Mouse (Mus musculus) lung, postnatal 14 days (tissue): Measurements from ENCODE around the gene Ninj2.
"Not testable (repeated sequence)": the region's sequence is repeated elsewhere in the genome, so short reads cannot be mapped to it uniquely, and the experiment has no call there.

ENCODE experiments used
- DNase-seq: peaks from one replicate; pipeline ENCODE4 v3.0.0; 2021

Ninj2 gene

DNA sequence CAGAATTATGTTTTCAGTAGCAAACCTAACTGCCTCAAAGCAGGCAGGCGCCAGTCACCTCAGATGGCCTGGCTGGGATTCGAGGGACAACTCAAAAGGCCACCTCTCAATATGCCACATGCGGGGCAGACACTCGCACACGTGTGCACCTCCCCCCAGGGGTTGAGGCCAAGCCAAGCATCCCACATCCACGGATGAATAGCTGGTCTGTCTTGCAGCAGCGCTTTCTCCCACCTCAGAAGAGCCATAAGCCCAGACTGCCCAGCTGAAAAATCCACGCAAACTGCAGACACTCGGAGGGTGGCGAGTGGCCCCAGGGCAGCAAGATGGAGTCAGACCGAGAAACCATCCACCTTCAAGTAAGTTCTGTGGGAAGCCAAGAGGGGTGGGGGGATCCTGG is at the start of gene Ninj2:
Gene Ninj2, plus strand, starts transcription at position 251 of the 400 bp plus-strand sequence.
- no peak for DNase-seq

DNA sequence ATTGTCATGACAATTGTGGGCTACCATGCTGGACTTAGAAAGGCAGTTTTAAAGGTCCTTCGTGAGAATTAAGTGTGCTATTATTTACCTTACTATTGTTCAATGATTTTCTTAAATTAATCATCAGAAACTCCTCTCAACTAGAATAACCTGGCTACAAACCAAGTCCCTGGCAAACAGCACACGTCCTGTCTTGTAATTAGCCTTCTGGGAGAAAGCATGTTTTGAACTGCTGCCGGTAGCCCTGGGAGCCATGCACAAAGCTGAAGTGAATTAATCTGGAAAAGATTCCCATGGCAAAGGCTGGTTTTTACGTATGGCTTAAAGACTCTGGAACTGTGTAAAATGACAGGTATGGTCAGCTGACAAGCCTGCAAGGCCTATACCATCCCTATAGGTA is 47.7 kb upstream of the Ninj2 start:
- DNase-seq = no peak

DNA sequence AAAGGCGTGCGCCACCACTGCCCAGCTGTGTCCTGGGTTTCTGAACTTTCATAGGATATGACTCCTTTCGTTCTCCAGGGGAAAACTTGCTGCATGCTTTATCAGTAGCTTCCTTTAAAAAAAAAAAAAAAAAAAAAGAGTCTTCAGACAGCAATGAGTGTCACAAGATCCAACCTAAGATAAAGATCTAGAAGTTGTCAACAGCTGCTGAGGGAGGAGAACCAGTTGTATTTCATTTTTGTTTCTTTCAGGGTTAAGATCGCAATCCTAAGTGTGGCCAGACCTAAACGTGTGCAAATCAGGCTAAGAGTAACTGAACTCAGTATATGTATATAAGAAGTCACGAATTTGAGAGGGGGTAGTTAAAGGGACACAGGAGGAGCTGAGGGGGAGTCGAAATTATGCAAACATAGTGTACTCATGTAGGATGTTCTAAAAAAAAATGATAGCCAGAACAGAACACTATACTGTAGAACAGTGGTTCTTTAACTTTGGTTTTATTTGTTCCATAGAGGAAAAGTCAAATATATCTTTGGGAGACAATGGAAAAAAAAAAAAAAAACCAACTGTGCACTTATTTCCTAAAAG is 45.4 kb upstream of the Ninj2 start:
- DNase-seq = no peak

GRCm38 (mm10) chr6:120054412-120054811 is 38.7 kb upstream of the Ninj2 start:
- DNase-seq = no peak

DNA sequence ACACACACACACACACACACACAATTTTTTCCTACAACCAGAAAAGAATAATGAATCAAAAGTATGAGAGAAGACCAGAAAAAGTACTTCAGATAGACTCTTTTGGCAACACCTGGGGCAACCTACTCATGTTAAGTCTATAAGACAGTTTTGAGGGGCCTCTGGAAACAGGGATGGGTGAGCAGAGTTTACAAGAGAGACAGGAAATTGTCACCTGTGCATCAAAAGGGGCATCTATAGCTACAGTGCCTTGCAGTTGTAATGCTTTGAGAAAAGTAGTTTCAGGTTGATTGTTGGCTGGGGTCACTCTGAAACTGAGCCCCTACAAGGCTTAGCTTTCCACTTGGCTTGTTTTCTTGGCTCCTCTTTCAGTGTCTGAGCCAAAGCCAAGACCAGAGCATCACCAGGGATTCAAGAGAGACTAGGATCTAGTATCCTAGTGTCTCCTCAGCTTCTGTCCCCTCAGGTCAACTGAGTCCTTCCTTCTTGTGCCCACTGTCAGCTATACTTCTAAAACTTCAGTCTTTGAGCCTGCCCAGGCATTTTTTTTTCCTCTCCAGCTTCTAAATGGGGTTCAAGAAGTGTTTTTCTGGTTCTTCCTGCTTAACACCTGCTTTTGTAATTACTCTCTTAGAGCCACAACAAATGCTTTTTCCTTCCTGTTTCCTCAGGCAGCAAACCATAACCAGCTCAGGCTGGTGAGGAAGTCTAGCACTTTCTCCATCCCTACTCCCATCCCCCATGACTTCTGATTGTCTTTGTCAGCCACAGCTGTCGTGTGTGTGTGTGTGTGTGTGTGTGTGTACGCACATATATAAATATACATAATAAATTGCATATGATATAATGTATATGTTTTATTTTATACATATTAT is 37.2 kb upstream of the Ninj2 start:
- DNase-seq = no peak

DNA sequence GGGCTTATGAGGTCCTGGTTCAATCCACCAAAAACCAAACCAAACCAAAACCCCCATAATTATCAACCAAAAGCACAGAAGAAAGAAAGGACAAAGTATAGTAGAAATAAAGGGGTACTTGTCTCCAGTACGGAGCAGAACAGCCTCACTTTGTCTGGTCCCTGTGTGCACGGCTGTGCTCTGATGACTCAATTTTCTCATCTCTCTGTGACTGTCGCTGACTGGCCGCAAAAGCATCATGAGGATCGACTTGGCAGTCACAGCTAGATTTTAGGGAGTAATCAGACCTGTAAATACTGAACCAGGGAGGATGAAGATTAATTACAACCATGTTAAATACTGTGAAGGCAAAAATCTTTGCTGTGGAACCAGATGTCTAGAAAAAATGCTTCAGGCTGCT is 30.2 kb upstream of the Ninj2 start:
- DNase-seq = no peak

GRCm38 (mm10) chr6:120064627-120065026 is 28.5 kb upstream of the Ninj2 start:
- DNase-seq = no peak

- DNase-seq = no peak
These were observed 27.5 kb upstream of the Ninj2 start for GRCm38 (mm10) chr6:120065552-120066177.

GRCm38 (mm10) chr6:120069546-120069945 is 23.6 kb upstream of the Ninj2 start:
- DNase-seq = no peak

DNA sequence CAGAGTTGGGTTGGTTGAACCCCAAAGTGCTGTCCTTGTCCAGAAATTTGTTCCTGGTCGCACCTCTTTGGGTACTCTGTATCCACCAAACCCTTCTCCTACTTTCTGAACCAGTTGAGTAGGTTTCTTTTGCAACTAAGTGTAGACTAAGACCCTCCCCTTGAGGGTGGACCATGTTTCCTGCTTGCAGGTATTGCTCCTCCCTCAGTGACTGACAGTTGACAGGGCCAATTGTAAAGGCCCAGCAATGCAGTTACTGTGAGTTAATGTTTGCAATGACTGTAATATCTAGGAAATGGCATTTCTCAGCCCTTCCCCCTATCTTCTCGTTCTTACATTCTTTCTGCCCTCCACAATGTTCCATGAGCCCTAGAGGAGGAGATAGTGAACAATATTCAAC is 20.5 kb upstream of the Ninj2 start:
- DNase-seq = no peak

- no peak for DNase-seq
These were observed 16.3 kb upstream of the Ninj2 start for GRCm38 (mm10) chr6:120076619-120077450.

- no peak for DNase-seq
These were observed 13.6 kb upstream of the Ninj2 start for GRCm38 (mm10) chr6:120079547-120079946.

- DNase-seq = no peak
These were observed 11.6 kb upstream of the Ninj2 start for GRCm38 (mm10) chr6:120081516-120081915.

GRCm38 (mm10) chr6:120082251-120082950 is 10.7 kb upstream of the Ninj2 start:
- no peak for DNase-seq

DNA sequence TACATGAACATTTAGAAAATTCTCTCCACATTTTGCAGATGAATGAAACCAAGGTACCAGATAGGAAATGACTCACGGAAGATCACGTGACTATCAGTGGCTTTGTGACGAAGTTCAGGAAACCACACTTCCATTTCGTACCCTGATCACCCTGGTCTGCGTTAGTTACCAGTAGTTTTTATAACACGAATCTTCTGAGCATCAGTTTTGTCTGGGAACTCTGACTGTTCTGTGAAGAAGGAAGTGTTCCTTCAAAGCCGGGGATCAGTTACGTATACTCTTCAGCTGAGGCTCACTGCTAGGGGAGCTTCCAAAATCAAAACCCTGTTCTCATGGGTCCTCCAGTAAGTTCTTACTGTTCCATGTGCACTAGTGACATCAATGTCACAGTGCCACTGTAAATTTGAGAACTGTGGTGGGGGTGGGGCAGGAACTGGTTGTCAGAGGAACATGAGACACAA is 10.2 kb upstream of the Ninj2 start:
- no peak for DNase-seq

- no peak for DNase-seq
These were observed 9.7 kb upstream of the Ninj2 start for GRCm38 (mm10) chr6:120083442-120083841.

GRCm38 (mm10) chr6:120084983-120085382 is 8.2 kb upstream of the Ninj2 start:
- no peak for DNase-seq

DNA sequence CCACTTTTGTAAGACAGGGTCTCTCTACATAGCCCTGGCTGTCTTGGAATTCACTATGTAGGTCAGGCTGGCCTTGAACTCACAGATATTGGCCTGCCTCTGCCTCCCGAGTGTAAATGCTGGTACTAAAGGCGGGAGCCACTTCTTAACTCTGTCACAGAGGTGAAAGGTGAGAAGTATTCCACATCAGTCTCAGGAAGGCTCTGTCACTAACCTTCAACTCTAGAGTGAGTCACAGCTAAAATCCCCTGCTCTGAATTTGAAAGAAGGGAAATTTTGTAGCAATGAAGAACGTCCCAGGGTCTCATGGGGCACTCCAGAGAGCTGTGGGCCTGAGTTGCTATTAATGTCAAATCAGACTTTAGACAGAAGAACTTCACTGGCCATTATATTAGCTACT is 7.3 kb upstream of the Ninj2 start:
- no peak for DNase-seq

- DNase-seq = not testable (repeated sequence)
These were observed 6.1 kb upstream of the Ninj2 start for GRCm38 (mm10) chr6:120087041-120087440.

GRCm38 (mm10) chr6:120090712-120091248 is 2.4 kb upstream of the Ninj2 start:
- no peak for DNase-seq

GRCm38 (mm10) chr6:120091956-120092355 is 1.2 kb upstream of the Ninj2 start:
- no peak for DNase-seq
